Mouse (Mus musculus): ENCODE measurements around the gene Nbea. TPM values are rescaled to one million over a fixed set of nuclear protein-coding genes. Genes with fewer than 3 reads are reported as not detected.

Nbea gene
- total RNA-seq, 2 experiments from 2014 or later, result 221 to 230 TPM

- Histone ChIP-seq H3K27ac (no peak overlapping the region), H3K4me3 (no peak overlapping the region)
- DNase-seq (ENCODE audit: low spot score in 2 of 2), result peak in 1 of 2 experiments; percentile 5
- TF ChIP-seq CTCF (conservative IDR thresholded peaks at IDR 0.05), result no peak
Observed at GRCm38 (mm10) chr3:55599366-55600085, 584.0 kb downstream of the Nbea start.

- Histone ChIP-seq H3K4me3 (no peak overlapping the region), H3K27ac (no peak overlapping the region)
- no peak for DNase-seq (ENCODE audit: low spot score in 2 of 2)
- no peak for TF ChIP-seq CTCF (conservative IDR thresholded peaks at IDR 0.05)
Observed at GRCm38 (mm10) chr3:55598681-55599080, 584.8 kb downstream of the Nbea start.

- DNase-seq (ENCODE audit: low spot score in 2 of 2), result no peak
- no peak for TF ChIP-seq CTCF (conservative IDR thresholded peaks at IDR 0.05)
- H3K27ac ChIP-seq, result no peak overlapping the region
- H3K4me3 ChIP-seq, result no peak overlapping the region
Observed at GRCm38 (mm10) chr3:55593312-55593711, 590.2 kb downstream of the Nbea start.

- TF ChIP-seq CTCF (conservative IDR thresholded peaks at IDR 0.05), result no peak
- Histone ChIP-seq H3K27ac (no peak overlapping the region), H3K4me3 (no peak overlapping the region)
- no peak for DNase-seq (ENCODE audit: low spot score in 2 of 2)
Observed at GRCm38 (mm10) chr3:55590727-55591126, 592.8 kb downstream of the Nbea start.

- DNase-seq (ENCODE audit: low spot score in 2 of 2), result peak in 1 of 2 experiments; percentile 7
- TF ChIP-seq CTCF (conservative IDR thresholded peaks at IDR 0.05), result no peak
- no peak overlapping the region for H3K27ac ChIP-seq
- H3K4me3 ChIP-seq, result no peak overlapping the region
Observed at GRCm38 (mm10) chr3:55590291-55590690, 593.2 kb downstream of the Nbea start.

GRCm38 (mm10) chr3:55589402-55589944, 594.0 kb downstream of the Nbea start:
- H3K4me3 ChIP-seq, result no peak overlapping the region
- DNase-seq (ENCODE audit: low spot score in 2 of 2), result peak in 1 of 2 experiments; percentile 5
- no peak for TF ChIP-seq CTCF (conservative IDR thresholded peaks at IDR 0.05)
- no peak overlapping the region for H3K27ac ChIP-seq

GRCm38 (mm10) chr3:55587972-55588946, 595.2 kb downstream of the Nbea start:
- Histone ChIP-seq H3K27ac (no peak overlapping the region), H3K4me3 (no peak overlapping the region)
- no peak for DNase-seq (ENCODE audit: low spot score in 2 of 2)
- no peak for TF ChIP-seq CTCF (conservative IDR thresholded peaks at IDR 0.05)

GRCm38 (mm10) chr3:55587434-55587971, 596.0 kb downstream of the Nbea start:
- no peak for TF ChIP-seq CTCF (conservative IDR thresholded peaks at IDR 0.05)
- Histone ChIP-seq H3K4me3 (no peak overlapping the region), H3K27ac (no peak overlapping the region)
- no peak for DNase-seq (ENCODE audit: low spot score in 2 of 2)

All from layer of hippocampus, adult 2 months (tissue).